Mouse (Mus musculus): ENCODE data around the gene Mlxipl. TPM values are rescaled to one million over a fixed set of nuclear protein-coding genes. Genes with fewer than 3 reads are reported as not detected.
A peak's percentile ranks its signal among the peaks of the same experiment; 100 is the strongest.

Gene Mlxipl
- polyA plus RNA-seq, 1 experiment from 2014 or later: 0.68 TPM

GRCm38 (mm10) chr5:135162361-135162760 lies 72.7 kb downstream of the Mlxipl start:
- Histone ChIP-seq H3K4me2 (ENCODE audit: low read length) (no peak overlapping the region), H3K9ac (replicated peaks; ENCODE audit: low read length) (no peak overlapping the region), H3K4me1 (ENCODE audit: control insufficient read depth, insufficient read depth, low read length) (no peaks in the 10 kb centered on the region), H3K36me3 (ENCODE audit: control insufficient read depth, insufficient read depth, low read length) (peaks cover 46% of the 10 kb centered on the region), H3K27me3 (ENCODE audit: control insufficient read depth, insufficient read depth, low read length) (no peaks in the 10 kb centered on the region), H3K27ac (replicated peaks; ENCODE audit: low read depth, low read length) (no peak overlapping the region), H3K9me3 (ENCODE audit: control insufficient read depth, low read length) (no peaks in the 10 kb centered on the region), H3K4me3 (replicated peaks; ENCODE audit: low read depth, low read length) (no peak overlapping the region)
- no peak for ATAC-seq (ENCODE audit: low FRiP score, low TSS enrichment)
- 92% methylated on average over 8 of the region's 8 CpGs for WGBS
- no peak for DNase-seq

- peaks cover 46% of the 10 kb centered on the region for H3K36me3 ChIP-seq (ENCODE audit: control insufficient read depth, insufficient read depth, low read length)
- H3K9ac ChIP-seq (replicated peaks; ENCODE audit: low read length): no peak overlapping the region
- WGBS: 93% methylated on average over 6 of the region's 6 CpGs
- H3K9me3 ChIP-seq (ENCODE audit: control insufficient read depth, low read length): no peaks in the 10 kb centered on the region
- no peaks in the 10 kb centered on the region for H3K27me3 ChIP-seq (ENCODE audit: control insufficient read depth, insufficient read depth, low read length)
- DNase-seq (no peak), ATAC-seq (ENCODE audit: low FRiP score, low TSS enrichment) (no peak)
- H3K4me3 ChIP-seq (replicated peaks; ENCODE audit: low read depth, low read length): no peak overlapping the region
- no peak overlapping the region for H3K27ac ChIP-seq (replicated peaks; ENCODE audit: low read depth, low read length)
- no peaks in the 10 kb centered on the region for H3K4me1 ChIP-seq (ENCODE audit: control insufficient read depth, insufficient read depth, low read length)
- no peak overlapping the region for H3K4me2 ChIP-seq (ENCODE audit: low read length)
Measured at GRCm38 (mm10) chr5:135162821-135163220, 73.1 kb downstream of the Mlxipl start.

GRCm38 (mm10) chr5:135166909-135167308 lies 77.2 kb downstream of the Mlxipl start:
- H3K27ac ChIP-seq (replicated peaks; ENCODE audit: low read depth, low read length): no peak overlapping the region
- ATAC-seq (ENCODE audit: low FRiP score, low TSS enrichment): no peak
- WGBS: 90% methylated on average over 4 of the region's 4 CpGs

GRCm38 (mm10) chr5:135167469-135167868 lies 77.8 kb downstream of the Mlxipl start:
- H3K9me3 ChIP-seq (ENCODE audit: control insufficient read depth, low read length): no peaks in the 10 kb centered on the region
- H3K27me3 ChIP-seq (ENCODE audit: control insufficient read depth, insufficient read depth, low read length): no peaks in the 10 kb centered on the region
- no peak overlapping the region for H3K9ac ChIP-seq (replicated peaks; ENCODE audit: low read length)
- no peaks in the 10 kb centered on the region; the same call in 1 of the 2 replicates for H3K4me1 ChIP-seq (ENCODE audit: control insufficient read depth, insufficient read depth, low read length)
- H3K27ac ChIP-seq (replicated peaks; ENCODE audit: low read depth, low read length): no peak overlapping the region
- DNase-seq (no peak), ATAC-seq (ENCODE audit: low FRiP score, low TSS enrichment) (no peak)
- no peak overlapping the region for H3K4me3 ChIP-seq (replicated peaks; ENCODE audit: low read depth, low read length)
- peak overlapping the region; percentile 65 for H3K4me2 ChIP-seq (ENCODE audit: low read length)
- WGBS: 93% methylated on average over 4 of the region's 4 CpGs
- H3K36me3 ChIP-seq (ENCODE audit: control insufficient read depth, insufficient read depth, low read length): peaks cover 20% of the 10 kb centered on the region

More at GRCm38 (mm10) chr5:135166909-135167308, 77.2 kb downstream of the Mlxipl start:
- Histone ChIP-seq H3K9ac (replicated peaks; ENCODE audit: low read length) (no peak overlapping the region), H3K4me1 (ENCODE audit: control insufficient read depth, insufficient read depth, low read length) (no peaks in the 10 kb centered on the region; the same call in 1 of the 2 replicates), H3K4me2 (ENCODE audit: low read length) (no peak overlapping the region), H3K4me3 (replicated peaks; ENCODE audit: low read depth, low read length) (no peak overlapping the region), H3K9me3 (ENCODE audit: control insufficient read depth, low read length) (no peaks in the 10 kb centered on the region), H3K27me3 (ENCODE audit: control insufficient read depth, insufficient read depth, low read length) (no peaks in the 10 kb centered on the region), H3K36me3 (ENCODE audit: control insufficient read depth, insufficient read depth, low read length) (peaks cover 18% of the 10 kb centered on the region)
- no peak for DNase-seq

- H3K4me2 ChIP-seq (ENCODE audit: low read length): peak within 1 kb of the TSS; percentile 65
- H3K4me1 ChIP-seq (ENCODE audit: control insufficient read depth, insufficient read depth, low read length): no peaks in the 10 kb centered on the region; the same call in 1 of the 2 replicates
- DNase-seq (peak; percentile 98), ATAC-seq (ENCODE audit: low FRiP score, low TSS enrichment) (peak; percentile 97)
- WGBS: 2% methylated on average over 88 of the region's 95 CpGs
- H3K9ac ChIP-seq (replicated peaks; ENCODE audit: low read length): peak within 1 kb of the TSS; percentile 86
- H3K27ac ChIP-seq (replicated peaks; ENCODE audit: low read depth, low read length): peak within 1 kb of the TSS; percentile 100
- peaks cover 22% of the 10 kb centered on the region for H3K36me3 ChIP-seq (ENCODE audit: control insufficient read depth, insufficient read depth, low read length)
- H3K27me3 ChIP-seq (ENCODE audit: control insufficient read depth, insufficient read depth, low read length): no peaks in the 10 kb centered on the region
- peak within 1 kb of the TSS; percentile 65 for H3K4me3 ChIP-seq (replicated peaks; ENCODE audit: low read depth, low read length)
- no peaks in the 10 kb centered on the region for H3K9me3 ChIP-seq (ENCODE audit: control insufficient read depth, low read length)
Measured at GRCm38 (mm10) chr5:135168063-135169062, 78.7 kb downstream of the Mlxipl start, which contains the start of gene Bcl7b. TSS of gene Bcl7b (plus strand) at chr5:135168283.

GRCm38 (mm10) chr5:135169479-135169878 lies 79.8 kb downstream of the Mlxipl start:
- Histone ChIP-seq H3K4me3 (replicated peaks; ENCODE audit: low read depth, low read length) (peak overlapping the region; percentile 65), H3K9me3 (ENCODE audit: control insufficient read depth, low read length) (no peaks in the 10 kb centered on the region), H3K27me3 (ENCODE audit: control insufficient read depth, insufficient read depth, low read length) (no peaks in the 10 kb centered on the region), H3K9ac (replicated peaks; ENCODE audit: low read length) (peak overlapping the region; percentile 86; the same call in 1 of the 2 replicates), H3K36me3 (ENCODE audit: control insufficient read depth, insufficient read depth, low read length) (peaks cover 32% of the 10 kb centered on the region), H3K27ac (replicated peaks; ENCODE audit: low read depth, low read length) (no peak overlapping the region), H3K4me2 (ENCODE audit: low read length) (peak overlapping the region; percentile 63), H3K4me1 (ENCODE audit: control insufficient read depth, insufficient read depth, low read length) (no peaks in the 10 kb centered on the region; the same call in 1 of the 2 replicates)
- 88% methylated on average over 5 of the region's 5 CpGs for WGBS
- no peak for DNase-seq
- no peak for ATAC-seq (ENCODE audit: low FRiP score, low TSS enrichment)

- peaks cover 46% of the 10 kb centered on the region for H3K36me3 ChIP-seq (ENCODE audit: control insufficient read depth, insufficient read depth, low read length)
Measured at GRCm38 (mm10) chr5:135171688-135172220, 82.1 kb downstream of the Mlxipl start.

GRCm38 (mm10) chr5:135172986-135173385 lies 83.3 kb downstream of the Mlxipl start:
- no peaks in the 10 kb centered on the region for H3K27me3 ChIP-seq (ENCODE audit: control insufficient read depth, insufficient read depth, low read length)
- H3K36me3 ChIP-seq (ENCODE audit: control insufficient read depth, insufficient read depth, low read length): peaks cover 56% of the 10 kb centered on the region
- DNase-seq (no peak), ATAC-seq (ENCODE audit: low FRiP score, low TSS enrichment) (no peak)
- H3K4me1 ChIP-seq (ENCODE audit: control insufficient read depth, insufficient read depth, low read length): no peaks in the 10 kb centered on the region; the same call in 1 of the 2 replicates
- H3K4me2 ChIP-seq (ENCODE audit: low read length): no peak overlapping the region
- H3K9ac ChIP-seq (replicated peaks; ENCODE audit: low read length): no peak overlapping the region
- no peak overlapping the region for H3K4me3 ChIP-seq (replicated peaks; ENCODE audit: low read depth, low read length)
- WGBS: 99% methylated on average over 5 of the region's 5 CpGs
- H3K9me3 ChIP-seq (ENCODE audit: control insufficient read depth, low read length): no peaks in the 10 kb centered on the region
- no peak overlapping the region for H3K27ac ChIP-seq (replicated peaks; ENCODE audit: low read depth, low read length)

More at GRCm38 (mm10) chr5:135171688-135172220, 82.1 kb downstream of the Mlxipl start:
- Histone ChIP-seq H3K4me3 (replicated peaks; ENCODE audit: low read depth, low read length) (no peak overlapping the region), H3K27ac (replicated peaks; ENCODE audit: low read depth, low read length) (no peak overlapping the region), H3K4me2 (ENCODE audit: low read length) (no peak overlapping the region), H3K9ac (replicated peaks; ENCODE audit: low read length) (no peak overlapping the region), H3K4me1 (ENCODE audit: control insufficient read depth, insufficient read depth, low read length) (no peaks in the 10 kb centered on the region; the same call in 1 of the 2 replicates), H3K9me3 (ENCODE audit: control insufficient read depth, low read length) (no peaks in the 10 kb centered on the region), H3K27me3 (ENCODE audit: control insufficient read depth, insufficient read depth, low read length) (no peaks in the 10 kb centered on the region)
- DNase-seq: no peak
- 96% methylated on average over 6 of the region's 6 CpGs for WGBS
- ATAC-seq (ENCODE audit: low FRiP score, low TSS enrichment): no peak
